Mouse (Mus musculus) urinary bladder, postnatal 25 days (tissue): ENCODE data around the gene Slc25a39.

ENCODE experiments used
- DNase-seq: peaks from one replicate; pipeline ENCODE4 v3.0.0; 2022; ENCODE audit warnings: low spot score

Gene Slc25a39

GRCm38 (mm10) chr11:102436471-102436790, 28.7 kb upstream of the Slc25a39 start:
- no peak for DNase-seq

- no peak for DNase-seq
Observed at GRCm38 (mm10) chr11:102435754-102436470, 28.2 kb upstream of the Slc25a39 start.

GRCm38 (mm10) chr11:102434816-102435705, 27.3 kb upstream of the Slc25a39 start:
- no peak for DNase-seq

- peak; percentile 88 for DNase-seq
Observed at GRCm38 (mm10) chr11:102434406-102434805, 26.7 kb upstream of the Slc25a39 start.

DNA sequence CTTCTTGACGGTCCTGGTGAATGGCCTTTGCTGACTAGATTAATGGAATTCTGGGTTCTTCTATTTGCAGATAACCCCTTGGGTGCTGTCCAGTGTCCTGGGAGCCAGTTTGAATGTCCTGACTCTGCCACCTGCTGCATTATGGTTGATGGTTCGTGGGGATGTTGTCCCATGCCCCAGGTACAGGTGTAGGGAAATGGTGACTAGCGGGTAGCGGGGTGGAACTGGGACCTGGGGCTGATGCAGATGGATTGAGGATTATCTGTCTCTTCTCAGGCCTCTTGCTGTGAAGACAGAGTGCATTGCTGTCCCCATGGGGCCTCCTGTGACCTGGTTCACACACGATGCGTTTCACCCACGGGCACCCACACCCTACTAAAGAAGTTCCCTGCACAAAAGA, 26.1 kb upstream of the Slc25a39 start:
- no peak for DNase-seq

DNA sequence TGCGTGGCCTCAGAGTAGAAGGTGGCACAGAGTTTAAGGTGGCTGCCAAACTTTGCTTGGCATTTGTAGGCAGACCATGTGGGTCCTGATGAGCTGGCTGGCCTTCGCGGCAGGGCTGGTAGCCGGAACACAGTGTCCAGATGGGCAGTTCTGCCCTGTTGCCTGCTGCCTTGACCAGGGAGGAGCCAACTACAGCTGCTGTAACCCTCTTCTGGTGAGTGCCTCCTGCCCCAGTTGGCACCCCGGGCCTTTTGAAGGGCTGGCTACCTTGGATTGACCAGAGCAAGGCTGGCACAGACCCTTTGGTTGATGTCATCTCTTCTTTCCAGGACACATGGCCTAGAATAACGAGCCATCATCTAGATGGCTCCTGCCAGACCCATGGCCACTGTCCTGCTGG, 25.1 kb upstream of the Slc25a39 start:
- DNase-seq = no peak

DNA sequence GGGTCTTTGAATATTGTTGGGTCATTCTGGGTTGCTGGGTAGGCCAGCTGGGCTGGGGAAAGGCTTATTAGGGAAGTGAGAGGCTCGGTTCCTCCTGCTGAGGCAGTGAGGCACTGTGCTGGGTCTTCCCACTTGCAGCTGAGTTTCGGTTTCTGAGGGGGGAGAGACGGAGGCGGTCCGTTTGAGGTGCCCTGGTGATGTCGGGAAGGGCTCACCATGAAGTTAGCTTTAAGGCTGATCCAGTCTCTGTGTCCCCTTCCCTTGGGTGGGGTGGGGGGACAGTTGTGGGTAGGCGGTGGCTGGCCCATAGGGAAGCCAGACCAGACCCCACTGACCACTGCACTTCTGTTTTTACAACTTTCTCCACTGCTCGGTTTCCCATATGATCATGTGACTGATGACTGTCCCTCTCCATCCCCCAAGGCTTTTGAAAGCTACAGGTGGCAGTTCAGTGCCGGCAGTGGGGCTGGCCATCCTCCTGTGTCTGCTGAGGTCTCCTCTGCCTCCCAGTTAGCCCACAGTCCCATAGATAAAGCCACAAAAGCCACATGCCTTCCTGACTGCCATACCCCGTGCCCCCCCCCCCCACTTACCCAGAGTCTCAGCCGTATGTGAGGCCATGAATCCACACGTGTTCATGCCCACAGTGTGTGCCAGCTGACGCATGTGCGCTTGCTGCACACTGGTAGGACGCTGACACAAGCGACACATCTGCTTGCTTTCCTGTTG, 24.5 kb upstream of the Slc25a39 start:
- no peak for DNase-seq

DNA sequence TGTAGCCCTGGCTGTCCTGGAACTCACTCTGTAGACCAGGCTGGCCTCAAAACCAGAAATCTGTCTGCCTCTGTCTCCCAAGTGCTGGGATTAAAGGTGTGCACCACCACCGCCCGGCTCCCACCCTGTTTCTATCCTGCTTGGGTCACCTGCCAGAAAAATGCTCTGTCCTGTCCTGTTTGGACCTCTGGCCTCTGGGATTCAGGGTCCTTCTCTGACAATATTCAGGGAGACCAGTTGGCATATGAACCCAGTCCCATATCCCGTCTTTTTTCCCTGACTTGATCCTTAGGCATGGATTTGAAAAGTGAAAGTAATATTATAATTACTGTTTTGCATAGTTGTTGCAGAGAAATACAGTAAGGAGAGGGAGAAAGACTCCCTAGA, 24.0 kb upstream of the Slc25a39 start:
- no peak for DNase-seq

DNA sequence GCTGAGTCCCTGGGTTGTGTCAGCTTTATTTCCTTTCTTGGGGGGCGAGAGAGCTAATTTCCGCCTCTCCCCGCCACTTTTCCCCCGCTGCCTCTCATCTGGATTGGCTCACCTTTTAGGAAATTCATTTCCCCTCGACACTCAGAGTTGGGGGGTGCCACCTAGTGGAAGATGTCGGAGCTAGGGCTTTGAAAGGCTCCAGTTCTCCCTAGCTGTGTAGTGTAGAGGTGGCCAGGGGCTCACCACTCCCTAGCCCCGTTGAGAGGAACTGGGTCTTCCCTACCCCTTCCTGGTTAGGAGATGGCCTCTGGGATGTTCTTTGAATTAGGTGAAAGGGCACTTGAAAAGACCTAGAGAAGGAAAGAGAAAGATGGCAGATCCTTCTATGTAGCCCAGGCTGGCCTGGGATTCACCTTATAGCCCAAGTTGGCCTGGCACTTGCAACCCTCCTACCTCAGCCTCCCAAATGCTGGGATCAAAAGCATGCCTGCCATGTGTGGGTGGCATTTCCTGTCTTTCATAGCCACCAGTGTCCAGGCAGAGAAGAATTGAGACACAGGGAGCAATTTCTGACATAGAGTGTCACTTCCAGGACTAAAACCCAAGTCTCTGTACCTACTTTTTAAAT, 23.4 kb upstream of the Slc25a39 start:
- peak; percentile 71 for DNase-seq

DNA sequence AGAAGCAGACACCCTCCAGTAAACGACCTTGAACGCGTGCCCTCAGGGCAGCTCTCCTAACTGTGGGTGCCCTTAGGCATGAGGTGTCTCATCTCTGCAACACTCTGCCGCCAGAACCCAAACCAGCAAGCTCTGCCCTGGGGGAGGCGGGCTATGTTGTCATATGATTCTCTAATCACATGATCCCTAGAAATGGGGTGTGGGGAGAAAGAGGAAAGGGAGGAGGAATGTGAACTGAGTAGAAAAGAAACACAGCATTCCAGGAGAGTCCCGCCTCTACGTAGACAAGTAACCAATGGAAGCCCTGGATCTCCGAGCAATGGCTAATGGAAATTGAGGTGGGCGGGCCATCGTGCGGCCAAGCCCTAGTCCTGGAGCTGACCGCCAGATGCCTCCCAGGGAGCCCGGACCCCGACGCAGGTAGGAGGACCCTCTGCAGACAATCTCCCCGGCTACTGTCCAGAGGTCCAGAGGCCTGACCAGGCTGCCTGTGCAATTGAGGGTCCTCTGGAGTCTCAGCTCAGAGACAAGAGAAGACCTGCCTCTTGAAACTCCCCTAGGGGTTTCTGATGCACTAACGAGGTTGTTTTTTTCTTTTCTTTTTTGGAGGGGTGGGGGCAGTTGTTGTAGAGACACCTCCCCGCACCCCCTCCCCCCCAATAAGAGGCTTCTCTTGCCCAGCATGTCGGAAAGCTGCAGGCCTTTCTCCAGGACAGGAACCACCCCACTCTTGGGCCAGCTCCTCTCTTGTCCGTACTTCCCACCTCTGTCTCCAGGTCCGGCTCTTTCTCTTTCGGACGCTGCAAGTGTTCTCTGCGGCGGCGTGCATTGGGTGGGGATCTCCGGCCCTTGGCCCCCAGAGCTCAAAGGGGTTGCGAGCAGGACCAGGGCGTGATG, 22.6 kb upstream of the Slc25a39 start, which contains the start of gene Grn:
TSS of gene Grn (plus strand) at position 195 of the 897 bp plus-strand sequence.
- peak; percentile 74 for DNase-seq

DNA sequence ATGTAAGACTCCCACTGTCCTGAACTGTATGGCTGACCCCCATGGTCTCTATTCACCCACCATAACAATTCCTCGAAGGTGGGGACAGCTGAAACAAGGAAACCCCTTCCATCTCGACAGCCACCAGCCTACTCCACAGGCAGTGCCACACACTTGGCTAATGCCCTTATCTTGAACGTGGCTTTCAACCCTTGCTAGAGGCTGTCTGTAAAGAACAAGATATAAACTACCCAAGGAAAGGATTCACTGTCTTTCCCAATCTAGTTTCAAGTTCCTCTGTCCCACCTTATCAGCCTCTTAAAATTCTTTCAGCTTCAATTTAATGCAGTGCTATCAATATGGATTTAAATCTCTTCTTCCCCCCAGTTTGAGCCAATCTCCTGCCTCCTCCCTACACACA, 21.8 kb upstream of the Slc25a39 start:
- DNase-seq = no peak

DNA sequence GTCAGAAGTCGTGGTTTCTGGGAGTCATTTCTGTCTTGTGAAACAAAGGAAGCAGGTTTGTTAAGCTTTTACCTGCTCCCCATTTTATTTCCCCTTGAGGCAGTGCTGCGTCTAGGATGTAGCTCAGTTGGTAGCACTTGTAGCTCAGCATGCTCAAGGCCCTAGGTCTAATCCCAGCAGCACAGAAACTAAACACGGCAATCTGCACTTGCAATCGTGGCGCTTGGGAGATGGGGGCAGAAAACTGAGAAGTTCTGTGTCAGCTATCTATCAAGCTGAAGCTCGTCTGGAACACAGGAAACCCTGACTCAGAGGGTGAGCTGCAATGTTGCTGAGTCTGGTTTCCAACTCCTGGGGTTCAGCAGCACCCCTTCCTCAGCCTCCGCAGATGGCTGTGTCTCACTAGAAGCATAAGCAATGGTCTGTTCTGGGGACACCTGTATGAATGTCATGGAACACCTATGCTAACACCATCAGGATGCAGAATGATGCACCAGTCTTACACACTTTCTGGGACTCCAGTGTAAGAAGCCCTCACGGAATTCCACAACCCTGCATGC, 21.3 kb upstream of the Slc25a39 start:
- no peak for DNase-seq

- DNase-seq = no peak
Observed at GRCm38 (mm10) chr11:102425555-102426316, 18.0 kb upstream of the Slc25a39 start.

- no peak for DNase-seq
Observed at GRCm38 (mm10) chr11:102424666-102425065, 16.9 kb upstream of the Slc25a39 start.

GRCm38 (mm10) chr11:102421559-102421958, 13.8 kb upstream of the Slc25a39 start:
- no peak for DNase-seq

GRCm38 (mm10) chr11:102418887-102419286, 11.1 kb upstream of the Slc25a39 start:
- no peak for DNase-seq

DNA sequence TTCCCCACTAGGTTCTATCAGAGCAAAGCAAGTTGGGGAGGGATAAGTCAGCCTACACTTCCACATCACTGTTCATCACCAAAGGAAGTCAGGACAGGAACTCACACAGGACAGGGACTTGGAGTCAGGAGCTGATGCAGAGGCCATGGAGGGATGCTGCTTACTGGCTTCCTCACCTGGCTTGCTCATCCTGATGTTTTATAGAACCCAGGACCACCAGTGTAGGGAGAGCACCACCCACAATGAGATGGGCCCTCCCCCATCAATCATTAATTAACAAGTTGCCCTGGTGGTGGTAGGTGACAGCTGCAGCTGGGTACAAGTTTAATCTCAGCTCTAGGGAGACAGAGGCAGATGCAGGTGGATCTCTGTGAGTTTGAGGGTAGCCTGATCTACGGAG, 9.4 kb upstream of the Slc25a39 start:
- no peak for DNase-seq

- no peak for DNase-seq
Observed at GRCm38 (mm10) chr11:102415034-102415802, 7.5 kb upstream of the Slc25a39 start.

GRCm38 (mm10) chr11:102413059-102413458, 5.3 kb upstream of the Slc25a39 start:
- no peak for DNase-seq
